Comparison of ENCODE assay signal across 8 mouse cellular contexts in genomic region chr5:104096078-104096938, GRCm38 (mm10). TPM values are rescaled to one million over a fixed set of nuclear protein-coding genes. Genes with fewer than 3 reads are reported as not detected.
DNase-seq lines count a peak whose midpoint lies in the region; ATAC-seq and TF ChIP-seq lines count a peak whose summit lies in the region.

No protein-coding gene starts in this region.

- H3K4me1 ChIP-seq in lung, adult 2 months (ENCODE audit: control insufficient read depth, insufficient read depth, low read length): peaks cover 12% of the 10 kb centered on the region
- H3K4me1 ChIP-seq in heart, embryonic 16.5 days (ENCODE audit: control insufficient read depth, insufficient read depth, low read length): peaks cover 8% of the 10 kb centered on the region
- peaks cover 17% of the 10 kb centered on the region for H3K4me1 ChIP-seq in limb, embryonic 10.5 days
- H3K4me1 ChIP-seq in stomach, embryonic 16.5 days (ENCODE audit: control insufficient read depth, insufficient read depth, low read length): peaks cover 7% of the 10 kb centered on the region; the same call in 1 of the 2 replicates
- no peaks in the 10 kb centered on the region for H3K4me1 ChIP-seq in forebrain, embryonic 13.5 days

- DNase-seq in lung, adult 18-20 months: peak; percentile 27 to 60
- no peak for DNase-seq in lung, adult 2 months
- peak; percentile 36 for DNase-seq in limb, embryonic 10.5 days (ENCODE audit: low spot score)
- no peak for DNase-seq in right cerebral cortex, postnatal 14 days
- no peak for DNase-seq in ovary, postnatal 36 days (ENCODE audit: low spot score)

- ATAC-seq in heart, embryonic 16.5 days (replicated peaks; ENCODE audit: extremely low read depth, insufficient read depth, low FRiP score): 0 out of 2 replicates have a peak, but pooled peaks have one; percentile 28
- ATAC-seq in stomach, embryonic 16.5 days (ENCODE audit: insufficient read depth, low FRiP score): peak; percentile 84
- ATAC-seq in forebrain, embryonic 13.5 days: no peak

- no peaks in the 10 kb centered on the region for H3K9me3 ChIP-seq in heart, embryonic 16.5 days (replicated peaks; ENCODE audit: control insufficient read depth, low read length)
- no peaks in the 10 kb centered on the region for H3K9me3 ChIP-seq in limb, embryonic 10.5 days (replicated peaks)
- no peaks in the 10 kb centered on the region for H3K9me3 ChIP-seq in stomach, embryonic 16.5 days (replicated peaks; ENCODE audit: control insufficient read depth, low read length)
- H3K9me3 ChIP-seq in forebrain, embryonic 13.5 days (replicated peaks): no peaks in the 10 kb centered on the region

- H3K4me3 ChIP-seq in lung, adult 2 months (replicated peaks; ENCODE audit: extremely low read depth, low read depth, low read length): no peak overlapping the region
- no peak overlapping the region for H3K4me3 ChIP-seq in heart, embryonic 16.5 days (ENCODE audit: low read length)
- peak overlapping the region; percentile 6; the same call in 1 of the 2 replicates for H3K4me3 ChIP-seq in limb, embryonic 10.5 days
- no peak overlapping the region for H3K4me3 ChIP-seq in stomach, embryonic 16.5 days (replicated peaks; ENCODE audit: low read length)
- no peak overlapping the region for H3K4me3 ChIP-seq in forebrain, embryonic 13.5 days

- peak overlapping the region; percentile 61 for H3K27ac ChIP-seq in heart, embryonic 16.5 days (ENCODE audit: low read length)
- peak overlapping the region; percentile 43; the same call in 1 of the 2 replicates for H3K27ac ChIP-seq in limb, embryonic 10.5 days
- peak overlapping the region; percentile 94 for H3K27ac ChIP-seq in stomach, embryonic 16.5 days (ENCODE audit: low read length)
- no peak overlapping the region for H3K27ac ChIP-seq in forebrain, embryonic 13.5 days

- no peak for TF ChIP-seq POLR2A in lung, adult 2 months (IDR thresholded peaks at IDR 0.05; ENCODE audit: borderline replicate concordance, extremely low read depth, low read depth, low read length)

- 35% methylated on average over 16 of the region's 16 CpGs for WGBS in lung, adult 2 months
- 58% methylated on average over 16 of the region's 16 CpGs for WGBS in heart, embryonic 16.5 days
- WGBS in limb, embryonic 10.5 days: 64% methylated on average over 16 of the region's 16 CpGs
- 46% methylated on average over 16 of the region's 16 CpGs for WGBS in stomach, embryonic 16.5 days
- 91% methylated on average over 16 of the region's 16 CpGs for WGBS in forebrain, embryonic 13.5 days

- TF ChIP-seq CTCF in lung, adult 2 months (IDR thresholded peaks at IDR 0.05; ENCODE audit: insufficient read depth, low read length): no peak

- no peaks in the 10 kb centered on the region for H3K27me3 ChIP-seq in heart, embryonic 16.5 days (ENCODE audit: control insufficient read depth, insufficient read depth, low read length)
- H3K27me3 ChIP-seq in limb, embryonic 10.5 days (ENCODE audit: low read depth, poor library complexity, severe bottlenecking): no peaks in the 10 kb centered on the region
- H3K27me3 ChIP-seq in stomach, embryonic 16.5 days (ENCODE audit: control insufficient read depth, insufficient read depth, low read length): no peaks in the 10 kb centered on the region
- no peaks in the 10 kb centered on the region for H3K27me3 ChIP-seq in forebrain, embryonic 13.5 days

- H3K9ac ChIP-seq in heart, embryonic 16.5 days (ENCODE audit: low read length): no peak overlapping the region
- H3K9ac ChIP-seq in stomach, embryonic 16.5 days (ENCODE audit: low read length): 0 out of 2 replicates have a peak overlapping the region, but pooled peaks have one; percentile 52
- H3K9ac ChIP-seq in forebrain, embryonic 13.5 days: no peak overlapping the region

- peak overlapping the region; percentile 9 for H3K4me2 ChIP-seq in heart, embryonic 16.5 days (ENCODE audit: low read depth, low read length)
- H3K4me2 ChIP-seq in stomach, embryonic 16.5 days (ENCODE audit: low read depth, low read length): peak overlapping the region; percentile 30
- H3K4me2 ChIP-seq in forebrain, embryonic 13.5 days: no peak overlapping the region

- peaks cover 5% of the 10 kb centered on the region; the same call in 1 of the 2 replicates for H3K36me3 ChIP-seq in heart, embryonic 16.5 days (ENCODE audit: control insufficient read depth, insufficient read depth)
- no peaks in the 10 kb centered on the region for H3K36me3 ChIP-seq in limb, embryonic 10.5 days
- H3K36me3 ChIP-seq in stomach, embryonic 16.5 days (ENCODE audit: control insufficient read depth, insufficient read depth, low read length): peaks cover 7% of the 10 kb centered on the region; the same call in 1 of the 2 replicates
- no peaks in the 10 kb centered on the region for H3K36me3 ChIP-seq in forebrain, embryonic 13.5 days (ENCODE audit: poor library complexity, severe bottlenecking)

RNA-seq across cellular contexts. Expression of gene Sparcl1, which starts 17.2 kb away (rescaled TPM):
- 214 and 298 TPM in 2 replicates for polyA plus RNA-seq in lung, adult 2 months (2012; rRNA removed)
- polyA plus RNA-seq in heart, embryonic 16.5 days (2015; fragmentation: Nextera tagmentation; extraction: Ambion mirVana): 131 and 161 TPM in 2 replicates
- polyA plus RNA-seq in limb, embryonic 10.5 days (2016; fragmentation: Nextera tagmentation; extraction: Ambion mirVana): 9.4 and 17.1 TPM in 2 replicates
- polyA plus RNA-seq in stomach, embryonic 16.5 days (2015; fragmentation: Nextera tagmentation; extraction: Ambion mirVana): 380 and 388 TPM in 2 replicates
- polyA plus RNA-seq in forebrain, embryonic 13.5 days (2015; fragmentation: Nextera tagmentation; extraction: Ambion mirVana): 34.7 and 41.3 TPM in 2 replicates

RNA-seq across cellular contexts. Expression of gene Gm17660, which starts 18.9 kb away (rescaled TPM):
- not detected in 2 replicates for polyA plus RNA-seq in lung, adult 2 months (2012; rRNA removed)
- not detected in 2 replicates for polyA plus RNA-seq in heart, embryonic 16.5 days (2015; fragmentation: Nextera tagmentation; extraction: Ambion mirVana)
- polyA plus RNA-seq in limb, embryonic 10.5 days (2016; fragmentation: Nextera tagmentation; extraction: Ambion mirVana): not detected in 2 replicates
- 0.57 TPM in 1 of 2 replicates, not detected in the other for polyA plus RNA-seq in stomach, embryonic 16.5 days (2015; fragmentation: Nextera tagmentation; extraction: Ambion mirVana)
- polyA plus RNA-seq in forebrain, embryonic 13.5 days (2015; fragmentation: Nextera tagmentation; extraction: Ambion mirVana): not detected in 2 replicates

RNA-seq across cellular contexts. Expression of gene Nudt9, which starts 50.2 kb away (rescaled TPM):
- 51.1 and 61.6 TPM in 2 replicates for polyA plus RNA-seq in lung, adult 2 months (2012; rRNA removed)
- polyA plus RNA-seq in heart, embryonic 16.5 days (2015; fragmentation: Nextera tagmentation; extraction: Ambion mirVana): 54.0 and 55.7 TPM in 2 replicates
- 63.0 and 63.8 TPM in 2 replicates for polyA plus RNA-seq in limb, embryonic 10.5 days (2016; fragmentation: Nextera tagmentation; extraction: Ambion mirVana)
- 55.9 and 61.7 TPM in 2 replicates for polyA plus RNA-seq in stomach, embryonic 16.5 days (2015; fragmentation: Nextera tagmentation; extraction: Ambion mirVana)
- polyA plus RNA-seq in forebrain, embryonic 13.5 days (2015; fragmentation: Nextera tagmentation; extraction: Ambion mirVana): 50.9 and 53.3 TPM in 2 replicates

Comparison
In these comparisons a context has a peak if more than half of its experiments do, and no peak if none do; other contexts are left out.
1. DNase-seq: peak in lung, adult 18-20 months (2 of 2) and limb, embryonic 10.5 days (single experiment); none in lung, adult 2 months (single experiment), right cerebral cortex, postnatal 14 days (single experiment) and ovary, postnatal 36 days (single experiment).